Mouse (Mus musculus): Measurements from ENCODE around the gene Gstt2.
"Not testable (repeated sequence)": the region's sequence is repeated elsewhere in the genome, so short reads cannot be mapped to it uniquely, and the experiment has no call there.

Gene Gstt2

GRCm38 (mm10) chr10:75855416-75855981 is 18.3 kb upstream of the Gstt2 start:
- DNase-seq (ENCODE audit: low spot score): no peak

GRCm38 (mm10) chr10:75854791-75855190 is 17.6 kb upstream of the Gstt2 start:
- DNase-seq (ENCODE audit: low spot score): no peak

- DNase-seq (ENCODE audit: low spot score): no peak
Observed at GRCm38 (mm10) chr10:75854096-75854495, 16.9 kb upstream of the Gstt2 start.

GRCm38 (mm10) chr10:75853452-75853851 is 16.2 kb upstream of the Gstt2 start:
- DNase-seq (ENCODE audit: low spot score): peak; percentile 85

- DNase-seq (ENCODE audit: low spot score): no peak
Observed at GRCm38 (mm10) chr10:75852539-75853125, 15.4 kb upstream of the Gstt2 start.

GRCm38 (mm10) chr10:75851681-75852080 is 14.5 kb upstream of the Gstt2 start:
- no peak for DNase-seq (ENCODE audit: low spot score)

GRCm38 (mm10) chr10:75851076-75851475 is 13.9 kb upstream of the Gstt2 start:
- DNase-seq (ENCODE audit: low spot score): no peak

- DNase-seq (ENCODE audit: low spot score): no peak
Observed at GRCm38 (mm10) chr10:75848382-75848781, 11.2 kb upstream of the Gstt2 start.

- DNase-seq (ENCODE audit: low spot score): no peak
Observed at GRCm38 (mm10) chr10:75845306-75845930, 8.2 kb upstream of the Gstt2 start.

GRCm38 (mm10) chr10:75844800-75845199 is 7.6 kb upstream of the Gstt2 start:
- DNase-seq (ENCODE audit: low spot score): no peak

GRCm38 (mm10) chr10:75843898-75844297 is 6.7 kb upstream of the Gstt2 start:
- DNase-seq (ENCODE audit: low spot score): not testable (repeated sequence)

GRCm38 (mm10) chr10:75839092-75839491 is 1.9 kb upstream of the Gstt2 start:
- DNase-seq (ENCODE audit: low spot score): no peak

- no peak for DNase-seq (ENCODE audit: low spot score)
Observed at GRCm38 (mm10) chr10:75835761-75836531, 1.3 kb downstream of the Gstt2 start.

GRCm38 (mm10) chr10:75835307-75835706 is 1.9 kb downstream of the Gstt2 start:
- DNase-seq (ENCODE audit: low spot score): peak; percentile 79

- no peak for DNase-seq (ENCODE audit: low spot score)
Observed at GRCm38 (mm10) chr10:75834721-75835120, 2.5 kb downstream of the Gstt2 start.

GRCm38 (mm10) chr10:75834250-75834649 is 3.0 kb downstream of the Gstt2 start:
- DNase-seq (ENCODE audit: low spot score): peak; percentile 87

GRCm38 (mm10) chr10:75833456-75834080 is 3.7 kb downstream of the Gstt2 start:
- peak; percentile 63 for DNase-seq (ENCODE audit: low spot score)

- peak; percentile 77 for DNase-seq (ENCODE audit: low spot score)
Observed at GRCm38 (mm10) chr10:75832272-75832895, 4.8 kb downstream of the Gstt2 start.

GRCm38 (mm10) chr10:75830275-75830670 is 7.0 kb downstream of the Gstt2 start:
- no peak for DNase-seq (ENCODE audit: low spot score)

- no peak for DNase-seq (ENCODE audit: low spot score)
Observed at GRCm38 (mm10) chr10:75829529-75830274, 7.5 kb downstream of the Gstt2 start.

GRCm38 (mm10) chr10:75828500-75828931 is 8.7 kb downstream of the Gstt2 start:
- peak; percentile 53 for DNase-seq (ENCODE audit: low spot score)

Data from testis, postnatal 10 days (tissue).